Mouse (Mus musculus) E14TG2a.4 (cell line): ENCODE measurements at regions not wholly inside any gene's neighbourhood (a gene's known extent, or its start where the extent isn't known, plus 50 kb on each side); places are given as distances from the start of the nearest gene placed in this dataset.

ENCODE experiments used
- CTCF ChIP-seq: conservative IDR thresholded peaks from 2 replicates; pipeline ENCODE4 v1.5.1; 2014; ENCODE audit warnings: low read length
- NANOG ChIP-seq: IDR thresholded peaks from 2 replicates; pipeline ENCODE4 v1.6.1; 2014; ENCODE audit warnings: borderline replicate concordance, low read length, mixed read lengths
- POU5F1 ChIP-seq: IDR thresholded peaks from 2 replicates; pipeline ENCODE4 v1.6.1; 2014; ENCODE audit warnings: low read length, borderline replicate concordance

DNA sequence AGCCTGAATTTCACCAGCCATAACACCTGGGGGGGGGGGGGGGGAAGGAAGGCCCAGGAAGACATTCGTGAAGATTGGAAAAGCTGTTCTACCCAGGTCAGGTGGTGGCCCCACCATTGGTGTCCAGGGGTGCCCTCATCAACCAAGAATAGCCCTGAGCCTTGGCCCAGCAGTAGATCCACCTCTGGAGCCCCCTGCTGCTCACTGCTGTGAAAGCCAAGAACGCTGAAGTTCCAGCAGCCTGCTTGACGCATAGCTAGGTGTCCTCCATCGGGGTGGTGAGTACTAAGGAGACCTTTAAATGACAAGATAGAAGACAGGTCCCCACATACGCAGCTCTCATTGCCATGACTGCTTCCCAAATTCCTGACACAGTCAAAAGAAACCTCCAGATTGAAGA is 74.6 kb upstream of the Creb1 start:
- TF ChIP-seq CTCF (no peak), NANOG (no peak), POU5F1 (no peak)
